Mouse (Mus musculus): ENCODE data around the gene Qrich2. TPM values are rescaled to one million over a fixed set of nuclear protein-coding genes. Genes with fewer than 3 reads are reported as not detected.
A peak's percentile ranks its signal among the peaks of the same experiment; 100 is the strongest.
"Not testable (repeated sequence)": the region's sequence is repeated elsewhere in the genome, so short reads cannot be mapped to it uniquely, and the experiment has no call there.

Qrich2 gene
- total RNA-seq, 1 experiment = 0.22 TPM

DNA sequence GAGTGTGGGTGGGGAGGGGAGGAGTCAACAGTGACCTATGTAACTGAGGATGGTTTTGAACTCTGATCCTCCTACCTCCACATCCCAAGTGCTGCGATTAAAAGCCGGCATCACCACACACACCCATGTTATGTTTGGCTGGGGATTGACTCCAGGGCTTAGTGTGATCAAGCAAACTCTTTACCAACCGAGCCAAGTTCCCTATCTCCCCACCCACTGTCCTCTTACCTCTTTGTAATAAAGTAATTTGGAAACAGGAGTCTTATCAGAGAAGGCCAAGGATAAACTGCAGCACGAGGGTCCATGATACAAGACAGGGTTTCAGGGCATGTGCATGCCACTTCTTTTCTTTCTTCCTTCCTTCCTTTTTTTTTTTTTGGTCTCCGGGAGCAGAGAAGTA, 27.1 kb upstream of the Qrich2 start:
- in situ Hi-C loops (cut with MboI; ENCODE audit: low sequenced_read_pairs in 2 of 2, unreplicated experiment in 2 of 2) = no loop called here
- H3K9ac ChIP-seq (ENCODE audit: insufficient read depth, low read depth, low read length, poor library complexity, severe bottlenecking) = no peak overlapping the region
- H3K4me1 ChIP-seq (ENCODE audit: control insufficient read depth in 2 of 2, insufficient read depth in 2 of 2, low read length in 2 of 2, poor library complexity in 1 of 2) = peaks cover 0 to 6% of the 10 kb centered on the region in 2 experiments; a peak in 1 of 4 replicates
- no peak overlapping the region for H3K4me3 ChIP-seq (ENCODE audit: insufficient read depth in 1 of 2, low read depth in 1 of 2, low read length in 2 of 2, poor library complexity in 1 of 2, severe bottlenecking in 1 of 2)
- no peaks in the 10 kb centered on the region for H3K9me3 ChIP-seq (ENCODE audit: control insufficient read depth, insufficient read depth, low read depth, low read length)
- H3K36me3 ChIP-seq (ENCODE audit: control insufficient read depth, insufficient read depth, low read length, poor library complexity, severe bottlenecking) = no peaks in the 10 kb centered on the region
- no peak for DNase-seq (ENCODE audit: low read depth, low spot score)
- H3K27ac ChIP-seq (ENCODE audit: insufficient read depth, low read depth, low read length, poor library complexity, severe bottlenecking) = no peak overlapping the region
- TF ChIP-seq HCFC1 (IDR thresholded peaks at IDR 0.05; ENCODE audit: borderline replicate concordance, insufficient read depth, low read length) (no peak), CHD2 (IDR thresholded peaks at IDR 0.05; ENCODE audit: low read depth, low read length) (no peak), MAFK (IDR thresholded peaks at IDR 0.05; ENCODE audit: insufficient read depth, low read depth, low read length) (no peak), ZNF384 (IDR thresholded peaks at IDR 0.05; ENCODE audit: low read depth, low read length) (no peak), ZC3H11A (IDR thresholded peaks at IDR 0.05; ENCODE audit: borderline replicate concordance, low read depth, low read length) (no peak)

DNA sequence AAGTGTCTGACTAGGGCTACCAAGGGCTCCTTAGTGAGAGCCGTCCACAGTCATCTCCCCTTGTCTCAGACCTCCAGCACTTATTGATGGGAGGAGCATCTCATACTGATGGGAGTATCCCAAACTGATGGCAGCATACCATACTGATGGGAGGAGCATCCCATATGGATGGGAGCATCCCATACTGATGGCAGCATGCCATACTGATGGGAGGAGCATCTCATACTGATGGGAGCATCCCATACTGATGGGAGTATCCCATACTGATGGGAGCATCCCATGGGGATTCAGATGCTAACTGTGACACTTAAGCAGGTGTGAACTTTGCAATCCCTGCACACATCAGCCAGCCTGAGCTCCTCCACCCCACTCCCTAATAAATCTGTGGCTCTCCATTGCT, 26.5 kb upstream of the Qrich2 start:
- in situ Hi-C loops (cut with MboI; ENCODE audit: low sequenced_read_pairs in 2 of 2, unreplicated experiment in 2 of 2); H3K4me3 ChIP-seq (ENCODE audit: insufficient read depth in 1 of 2, low read depth in 1 of 2, low read length in 2 of 2, poor library complexity in 1 of 2, severe bottlenecking in 1 of 2); H3K4me1 ChIP-seq (ENCODE audit: control insufficient read depth in 2 of 2, insufficient read depth in 2 of 2, low read length in 2 of 2, poor library complexity in 1 of 2); DNase-seq (ENCODE audit: low read depth, low spot score); H3K9me3 ChIP-seq (ENCODE audit: control insufficient read depth, insufficient read depth, low read depth, low read length); H3K9ac ChIP-seq (ENCODE audit: insufficient read depth, low read depth, low read length, poor library complexity, severe bottlenecking); H3K27ac ChIP-seq (ENCODE audit: insufficient read depth, low read depth, low read length, poor library complexity, severe bottlenecking); H3K36me3 ChIP-seq (ENCODE audit: control insufficient read depth, insufficient read depth, low read length, poor library complexity, severe bottlenecking): not testable (repeated sequence)

DNA sequence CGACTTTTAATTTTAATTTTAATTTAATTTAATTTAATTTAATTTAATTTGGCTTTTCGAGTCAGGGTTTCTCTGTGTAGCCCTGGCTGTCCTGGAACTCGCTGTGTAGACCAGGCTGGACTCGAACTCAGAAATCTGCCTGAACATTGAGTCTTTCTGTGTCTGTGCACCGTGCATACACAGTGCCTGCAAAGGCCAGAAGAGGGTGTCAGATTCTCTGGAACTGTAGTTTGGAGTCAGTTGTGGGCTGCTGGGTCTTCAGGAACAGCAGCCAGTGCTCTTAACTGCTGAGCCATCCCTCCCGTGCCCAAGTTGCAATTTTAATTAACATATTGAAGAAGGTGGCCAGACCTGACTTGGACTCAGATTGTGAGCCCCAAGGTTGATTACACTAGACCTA, 25.3 kb upstream of the Qrich2 start:
- Histone ChIP-seq H3K4me3 (ENCODE audit: insufficient read depth in 1 of 2, low read depth in 1 of 2, low read length in 2 of 2, poor library complexity in 1 of 2, severe bottlenecking in 1 of 2) (no peak overlapping the region), H3K36me3 (ENCODE audit: control insufficient read depth, insufficient read depth, low read length, poor library complexity, severe bottlenecking) (peaks cover 10% of the 10 kb centered on the region; the same call in 1 of the 2 replicates), H3K9ac (ENCODE audit: insufficient read depth, low read depth, low read length, poor library complexity, severe bottlenecking) (no peak overlapping the region), H3K27ac (ENCODE audit: insufficient read depth, low read depth, low read length, poor library complexity, severe bottlenecking) (no peak overlapping the region; the same call in 1 of the 2 replicates), H3K9me3 (ENCODE audit: control insufficient read depth, insufficient read depth, low read depth, low read length) (no peaks in the 10 kb centered on the region), H3K4me1 (ENCODE audit: control insufficient read depth in 2 of 2, insufficient read depth in 2 of 2, low read length in 2 of 2, poor library complexity in 1 of 2) (peaks cover 0 to 8% of the 10 kb centered on the region in 2 experiments; a peak in 1 of 4 replicates)
- DNase-seq (ENCODE audit: low read depth, low spot score) = no peak
- in situ Hi-C loops (cut with MboI; ENCODE audit: low sequenced_read_pairs in 2 of 2, unreplicated experiment in 2 of 2) = no loop called here
- no peak for TF ChIP-seq CHD2 (IDR thresholded peaks at IDR 0.05; ENCODE audit: low read depth, low read length)
- TF ChIP-seq MAFK (IDR thresholded peaks at IDR 0.05; ENCODE audit: insufficient read depth, low read depth, low read length) = no peak
- no peak for TF ChIP-seq HCFC1 (IDR thresholded peaks at IDR 0.05; ENCODE audit: borderline replicate concordance, insufficient read depth, low read length)
- no peak for TF ChIP-seq ZC3H11A (IDR thresholded peaks at IDR 0.05; ENCODE audit: borderline replicate concordance, low read depth, low read length)
- TF ChIP-seq ZNF384 (IDR thresholded peaks at IDR 0.05; ENCODE audit: low read depth, low read length) = no peak

DNA sequence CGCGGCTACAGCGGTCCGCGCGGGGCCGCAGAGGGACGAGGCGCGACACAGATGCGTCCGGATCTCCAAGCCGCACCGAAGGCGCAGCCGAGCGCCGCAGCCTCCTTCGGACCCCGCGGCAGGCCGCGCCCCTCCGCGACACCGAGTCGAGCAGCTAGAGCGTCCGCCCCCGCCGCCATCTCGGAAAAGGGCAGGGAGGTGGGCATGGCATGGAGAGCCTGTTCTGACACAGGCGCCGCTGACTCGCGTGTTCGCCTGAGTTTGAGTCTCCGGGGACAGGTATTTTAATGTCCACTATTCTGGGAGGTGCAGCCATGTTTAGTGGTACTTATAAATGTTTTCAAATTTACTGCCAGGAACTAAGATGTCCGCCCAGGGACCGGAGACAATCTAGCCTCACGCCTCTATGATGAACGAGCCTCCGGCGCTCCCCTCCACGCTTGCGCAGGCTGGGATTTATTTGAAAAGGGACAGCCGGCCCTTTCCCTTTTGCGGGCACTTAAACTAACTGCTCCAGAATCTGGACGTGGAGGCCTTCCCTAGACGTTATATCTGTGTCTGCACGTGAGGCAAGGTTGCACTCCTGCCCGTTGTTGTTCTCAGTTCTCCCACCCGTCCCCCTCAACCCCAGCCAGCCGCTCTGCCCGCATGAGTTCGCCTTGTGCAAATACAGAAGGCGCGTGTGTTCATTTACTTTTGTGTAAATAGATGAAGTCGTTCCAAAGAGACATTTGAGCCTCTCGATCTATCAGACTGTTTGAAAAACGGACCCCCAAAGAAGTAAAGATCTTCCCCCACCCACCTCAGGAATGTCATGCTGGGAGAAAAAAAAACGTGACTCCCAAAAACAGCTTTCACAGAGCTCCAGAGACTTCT, 24.4 kb upstream of the Qrich2 start:
- peak overlapping the region; percentile 80 for H3K27ac ChIP-seq (ENCODE audit: insufficient read depth, low read depth, low read length, poor library complexity, severe bottlenecking)
- peaks cover 16% of the 10 kb centered on the region for H3K36me3 ChIP-seq (ENCODE audit: control insufficient read depth, insufficient read depth, low read length, poor library complexity, severe bottlenecking)
- H3K4me3 ChIP-seq (ENCODE audit: insufficient read depth in 1 of 2, low read depth in 1 of 2, low read length in 2 of 2, poor library complexity in 1 of 2, severe bottlenecking in 1 of 2) = peak overlapping the region; percentile 81 to 88
- no peaks in the 10 kb centered on the region for H3K9me3 ChIP-seq (ENCODE audit: control insufficient read depth, insufficient read depth, low read depth, low read length)
- H3K4me1 ChIP-seq (ENCODE audit: control insufficient read depth in 2 of 2, insufficient read depth in 2 of 2, low read length in 2 of 2, poor library complexity in 1 of 2) = peaks cover 0 to 8% of the 10 kb centered on the region in 2 experiments; a peak in 1 of 4 replicates
- in situ Hi-C loops (cut with MboI; ENCODE audit: low sequenced_read_pairs in 2 of 2, unreplicated experiment in 2 of 2) = no loop called here
- TF ChIP-seq HCFC1 (IDR thresholded peaks at IDR 0.05; ENCODE audit: borderline replicate concordance, insufficient read depth, low read length) = peak; percentile 90
- no peak for TF ChIP-seq CHD2 (IDR thresholded peaks at IDR 0.05; ENCODE audit: low read depth, low read length)
- TF ChIP-seq ZNF384 (IDR thresholded peaks at IDR 0.05; ENCODE audit: low read depth, low read length) = peak; percentile 90
- no peak for TF ChIP-seq MAFK (IDR thresholded peaks at IDR 0.05; ENCODE audit: insufficient read depth, low read depth, low read length)
- peak; percentile 86 for DNase-seq (ENCODE audit: low read depth, low spot score)
- peak overlapping the region; percentile 86 for H3K9ac ChIP-seq (ENCODE audit: insufficient read depth, low read depth, low read length, poor library complexity, severe bottlenecking)
